Mouse (Mus musculus) megakaryocyte, embryonic 14.5 days (primary cell): Measurements from ENCODE around the gene Plekha5.

ENCODE experiments used
- FLI1 ChIP-seq: IDR thresholded peaks from 2 replicates; pipeline ENCODE4 v1.6.1; 2012; ENCODE audit warnings: low read length, inconsistent platforms, mixed read lengths
- GATA1 ChIP-seq: IDR thresholded peaks from 3 replicates; pipeline ENCODE4 v1.6.1; 2012; ENCODE audit warnings: mixed read lengths, low read length, inconsistent platforms, borderline replicate concordance

DNA sequence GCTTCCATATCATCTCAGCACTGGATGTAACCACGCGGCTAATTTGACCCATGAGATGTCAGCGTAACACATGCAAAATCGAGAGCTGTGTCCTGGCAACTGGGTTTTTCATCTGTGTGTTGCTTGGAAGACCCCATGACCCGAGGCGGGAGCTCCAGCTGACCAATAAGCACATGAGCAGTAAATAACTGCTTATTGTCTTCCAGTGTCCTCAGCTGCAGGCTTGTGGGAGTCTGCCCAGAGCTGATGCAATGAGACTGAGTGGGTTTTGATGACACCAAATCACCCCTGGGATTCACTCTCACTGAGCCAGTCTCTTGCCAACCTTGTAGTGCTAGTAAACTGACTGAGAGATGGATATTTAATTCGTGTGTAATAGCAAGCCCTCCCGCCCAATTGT is 42.7 kb upstream of the Plekha5 start:
- no peak for TF ChIP-seq FLI1
- TF ChIP-seq GATA1, result no peak
